Comparison of ENCODE assay signal across 8 mouse cellular contexts in the genomic region with DNA sequence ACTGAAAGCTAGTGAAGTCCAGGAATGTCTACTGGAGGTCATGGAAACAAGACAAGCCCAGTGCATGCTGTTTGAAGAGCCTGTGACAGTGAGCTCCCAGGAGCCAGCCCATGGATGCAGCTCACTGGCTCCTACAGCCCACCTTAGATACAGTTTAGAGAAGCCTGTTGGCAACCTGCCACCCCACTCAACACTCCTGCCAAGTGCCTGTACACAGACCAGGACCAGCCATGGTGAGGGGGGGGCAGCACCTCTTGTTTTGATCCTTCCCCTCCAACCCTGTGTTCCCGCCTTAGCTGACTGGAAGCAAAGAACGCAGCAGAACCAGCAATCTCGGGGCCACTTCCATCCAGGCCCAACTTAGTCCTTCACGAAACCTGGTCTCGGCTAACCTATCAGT. TPM values are rescaled to one million over a fixed set of nuclear protein-coding genes. Genes with fewer than 3 reads are reported as not detected.
DNase-seq lines count a peak whose midpoint lies in the region; ATAC-seq lines count a peak whose summit lies in the region.
"Had no signal": no experiment of that assay in that cellular context is flagged by ENCODE, and none has a peak within 500 bp of the region (broad histone marks: within the 10 kb centered on the region; RNA-seq: fewer than 3 reads in every experiment).

No protein-coding gene starts in this region.

- peak; percentile 29; the same call in 1 of the 2 replicates for ATAC-seq in hindbrain, embryonic 16.5 days
- ATAC-seq in lung, embryonic 15.5 days (ENCODE audit: borderline replicate concordance, extremely low read depth, low FRiP score, low TSS enrichment), result no peak
- ATAC-seq in limb, embryonic 15.5 days (ENCODE audit: insufficient number of reproducible peaks, low FRiP score, low TSS enrichment, low read depth), result no peak

- 84% methylated on average over 5 of the region's 5 CpGs for WGBS in hindbrain, embryonic 16.5 days
- 94% methylated on average over 5 of the region's 5 CpGs for WGBS in hindbrain, embryonic 10.5 days
- 79% methylated on average over 5 of the region's 5 CpGs for WGBS in lung, embryonic 15.5 days
- 78% methylated on average over 5 of the region's 5 CpGs for WGBS in limb, embryonic 15.5 days

- no peak overlapping the region for H3K27ac ChIP-seq in hindbrain, embryonic 16.5 days (ENCODE audit: low read depth, low read length)
- H3K27ac ChIP-seq in hindbrain, embryonic 10.5 days, result no peak overlapping the region
- H3K27ac ChIP-seq in lung, embryonic 15.5 days, result peak overlapping the region; percentile 23; the same call in 1 of the 2 replicates
- H3K27ac ChIP-seq in limb, embryonic 15.5 days, result peak overlapping the region; percentile 5; the same call in 1 of the 2 replicates

- no peak overlapping the region for H3K4me2 ChIP-seq in hindbrain, embryonic 16.5 days (ENCODE audit: low read length)
- H3K4me2 ChIP-seq in lung, embryonic 15.5 days, result no peak overlapping the region
- H3K4me2 ChIP-seq in limb, embryonic 15.5 days, result no peak overlapping the region

- H3K27me3 ChIP-seq in hindbrain, embryonic 16.5 days (replicated peaks; ENCODE audit: control insufficient read depth, insufficient read depth, low read length), result no peaks in the 10 kb centered on the region
- H3K27me3 ChIP-seq in hindbrain, embryonic 10.5 days (ENCODE audit: insufficient read depth, poor library complexity, severe bottlenecking), result no peaks in the 10 kb centered on the region
- no peaks in the 10 kb centered on the region for H3K27me3 ChIP-seq in lung, embryonic 15.5 days
- H3K27me3 ChIP-seq in limb, embryonic 15.5 days, result no peaks in the 10 kb centered on the region
- H3K27me3 ChIP-seq: CH12.LX had no signal

- H3K9ac ChIP-seq in hindbrain, embryonic 16.5 days (ENCODE audit: low read depth, low read length), result 0 out of 2 replicates have a peak overlapping the region, but pooled peaks have one; percentile 8
- H3K9ac ChIP-seq in lung, embryonic 15.5 days, result no peak overlapping the region
- no peak overlapping the region for H3K9ac ChIP-seq in limb, embryonic 15.5 days

- H3K4me1 ChIP-seq in hindbrain, embryonic 16.5 days (ENCODE audit: control insufficient read depth, insufficient read depth, low read depth, low read length), result peaks cover 8% of the 10 kb centered on the region
- peaks cover 19% of the 10 kb centered on the region for H3K4me1 ChIP-seq in hindbrain, embryonic 10.5 days (replicated peaks)
- H3K4me1 ChIP-seq in lung, embryonic 15.5 days, result peaks cover 55% of the 10 kb centered on the region
- H3K4me1 ChIP-seq in limb, embryonic 15.5 days, result peaks cover 41% of the 10 kb centered on the region

- no peaks in the 10 kb centered on the region; the same call in 1 of the 2 replicates for H3K36me3 ChIP-seq in hindbrain, embryonic 16.5 days (ENCODE audit: control insufficient read depth, insufficient read depth, low read length)
- peaks cover 52% of the 10 kb centered on the region for H3K36me3 ChIP-seq in hindbrain, embryonic 10.5 days
- peaks cover 47% of the 10 kb centered on the region for H3K36me3 ChIP-seq in lung, embryonic 15.5 days
- H3K36me3 ChIP-seq in limb, embryonic 15.5 days, result peaks cover 61% of the 10 kb centered on the region

- no peak for DNase-seq in hindbrain, embryonic 10.5 days (ENCODE audit: low spot score)
- DNase-seq in lung, postnatal 36 days, result no peak
- DNase-seq in cerebellum, postnatal 36 days, result peak; percentile 37 to 44
- DNase-seq in urinary bladder, postnatal 14 days (ENCODE audit: low spot score), result no peak

- no peaks in the 10 kb centered on the region for H3K9me3 ChIP-seq in hindbrain, embryonic 16.5 days (ENCODE audit: control insufficient read depth, low read length)
- H3K9me3 ChIP-seq in hindbrain, embryonic 10.5 days, result no peaks in the 10 kb centered on the region
- H3K9me3 ChIP-seq in lung, embryonic 15.5 days, result no peaks in the 10 kb centered on the region
- no peaks in the 10 kb centered on the region for H3K9me3 ChIP-seq in limb, embryonic 15.5 days

- no peak overlapping the region for H3K4me3 ChIP-seq in hindbrain, embryonic 16.5 days (ENCODE audit: low read length)
- no peak overlapping the region for H3K4me3 ChIP-seq in hindbrain, embryonic 10.5 days
- no peak overlapping the region for H3K4me3 ChIP-seq in lung, embryonic 15.5 days
- H3K4me3 ChIP-seq in limb, embryonic 15.5 days, result no peak overlapping the region

RNA-seq across cellular contexts. Expression of gene Pnkd, which starts 5.4 kb away (rescaled TPM):
- 166 and 167 TPM in 2 replicates for polyA plus RNA-seq in hindbrain, embryonic 16.5 days (2015; fragmentation: Nextera tagmentation; extraction: Ambion mirVana)
- polyA plus RNA-seq in hindbrain, embryonic 10.5 days (2016; fragmentation: Nextera tagmentation; extraction: Ambion mirVana), result 111 and 120 TPM in 2 replicates
- polyA plus RNA-seq in lung, embryonic 15.5 days (2015; fragmentation: Nextera tagmentation; extraction: Ambion mirVana), result 103 and 106 TPM in 2 replicates
- 104 and 114 TPM in 2 replicates for polyA plus RNA-seq in limb, embryonic 15.5 days (2015; fragmentation: Nextera tagmentation; extraction: Ambion mirVana)

RNA-seq across cellular contexts. Expression of gene Aamp, which starts 5.6 kb away (rescaled TPM):
- 237 and 241 TPM in 2 replicates for polyA plus RNA-seq in hindbrain, embryonic 16.5 days (2015; fragmentation: Nextera tagmentation; extraction: Ambion mirVana)
- 238 and 248 TPM in 2 replicates for polyA plus RNA-seq in hindbrain, embryonic 10.5 days (2016; fragmentation: Nextera tagmentation; extraction: Ambion mirVana)
- 248 and 261 TPM in 2 replicates for polyA plus RNA-seq in lung, embryonic 15.5 days (2015; fragmentation: Nextera tagmentation; extraction: Ambion mirVana)
- 232 and 249 TPM in 2 replicates for polyA plus RNA-seq in limb, embryonic 15.5 days (2015; fragmentation: Nextera tagmentation; extraction: Ambion mirVana)

RNA-seq across cellular contexts. Expression of gene Gpbar1, which starts 11.8 kb away (rescaled TPM):
- 0.20 TPM in 1 of 2 replicates, not detected in the other for polyA plus RNA-seq in hindbrain, embryonic 16.5 days (2015; fragmentation: Nextera tagmentation; extraction: Ambion mirVana)
- 0.15 and 0.24 TPM in 2 replicates for polyA plus RNA-seq in hindbrain, embryonic 10.5 days (2016; fragmentation: Nextera tagmentation; extraction: Ambion mirVana)
- 0.19 TPM in 1 of 2 replicates, not detected in the other for polyA plus RNA-seq in lung, embryonic 15.5 days (2015; fragmentation: Nextera tagmentation; extraction: Ambion mirVana)
- polyA plus RNA-seq in limb, embryonic 15.5 days (2015; fragmentation: Nextera tagmentation; extraction: Ambion mirVana), result 0.18 TPM in 1 of 2 replicates, not detected in the other

RNA-seq across cellular contexts. Expression of gene Tmbim1, which starts 15.3 kb away (rescaled TPM):
- polyA plus RNA-seq in hindbrain, embryonic 16.5 days (2015; fragmentation: Nextera tagmentation; extraction: Ambion mirVana), result 11.7 and 12.2 TPM in 2 replicates
- 11.6 and 12.6 TPM in 2 replicates for polyA plus RNA-seq in hindbrain, embryonic 10.5 days (2016; fragmentation: Nextera tagmentation; extraction: Ambion mirVana)
- polyA plus RNA-seq in lung, embryonic 15.5 days (2015; fragmentation: Nextera tagmentation; extraction: Ambion mirVana), result 38.0 and 44.4 TPM in 2 replicates
- 58.8 and 69.6 TPM in 2 replicates for polyA plus RNA-seq in limb, embryonic 15.5 days (2015; fragmentation: Nextera tagmentation; extraction: Ambion mirVana)

RNA-seq across cellular contexts. Expression of gene Arpc2, which starts 54.3 kb away (rescaled TPM):
- polyA plus RNA-seq in hindbrain, embryonic 16.5 days (2015; fragmentation: Nextera tagmentation; extraction: Ambion mirVana), result 411 and 415 TPM in 2 replicates
- 352 and 355 TPM in 2 replicates for polyA plus RNA-seq in hindbrain, embryonic 10.5 days (2016; fragmentation: Nextera tagmentation; extraction: Ambion mirVana)
- polyA plus RNA-seq in lung, embryonic 15.5 days (2015; fragmentation: Nextera tagmentation; extraction: Ambion mirVana), result 429 and 448 TPM in 2 replicates
- 441 and 463 TPM in 2 replicates for polyA plus RNA-seq in limb, embryonic 15.5 days (2015; fragmentation: Nextera tagmentation; extraction: Ambion mirVana)

Comparison
In these comparisons a context has a peak if more than half of its experiments do, and no peak if none do; other contexts are left out.
1. H3K27ac ChIP-seq: peak in lung, embryonic 15.5 days (single experiment) and limb, embryonic 15.5 days (single experiment); none in hindbrain, embryonic 16.5 days (single experiment) and hindbrain, embryonic 10.5 days (single experiment).
2. DNase-seq: peak in cerebellum, postnatal 36 days (2 of 2); none in hindbrain, embryonic 10.5 days (single experiment), lung, postnatal 36 days (single experiment) and urinary bladder, postnatal 14 days (single experiment).